Mouse (Mus musculus): ENCODE results near the gene Tmem132d. TPM values are rescaled to one million over a fixed set of nuclear protein-coding genes. Genes with fewer than 3 reads are reported as not detected.

Gene Tmem132d
- polyA plus RNA-seq, 1 experiment from 2014 or later, result 0.63 TPM

GRCm38 (mm10) chr5:128438078-128438477, 5.2 kb upstream of the Tmem132d start:
- Histone ChIP-seq H3K36me3 (no peaks in the 10 kb centered on the region), H3K9ac (no peak overlapping the region), H3K4me3 (no peak overlapping the region), H3K9me3 (no peaks in the 10 kb centered on the region), H3K4me2 (no peak overlapping the region), H3K4me1 (0 out of 2 replicates have a peak, but pooled peaks cover under 1% of the 10 kb centered on the region), H3K27me3 (peaks cover 78% of the 10 kb centered on the region), H3K27ac (no peak overlapping the region)
- 64% methylated on average over 16 of the region's 16 CpGs for WGBS
- no peak for ATAC-seq (ENCODE audit: insufficient number of reproducible peaks, low FRiP score, low TSS enrichment, low read depth)

GRCm38 (mm10) chr5:128436909-128437308, 4.0 kb upstream of the Tmem132d start:
- 13% methylated on average over 9 of the region's 9 CpGs for WGBS
- no peak overlapping the region for H3K9ac ChIP-seq
- peaks cover 79% of the 10 kb centered on the region for H3K27me3 ChIP-seq
- no peaks in the 10 kb centered on the region for H3K9me3 ChIP-seq
- H3K4me3 ChIP-seq, result no peak overlapping the region
- H3K36me3 ChIP-seq, result no peaks in the 10 kb centered on the region
- H3K27ac ChIP-seq, result no peak overlapping the region
- ATAC-seq (ENCODE audit: insufficient number of reproducible peaks, low FRiP score, low TSS enrichment, low read depth), result no peak
- peaks cover 10% of the 10 kb centered on the region for H3K4me1 ChIP-seq
- H3K4me2 ChIP-seq, result no peak overlapping the region

GRCm38 (mm10) chr5:128435683-128436082, 2.8 kb upstream of the Tmem132d start:
- 31% methylated on average over 5 of the region's 5 CpGs for WGBS
- H3K27ac ChIP-seq, result no peak overlapping the region
- ATAC-seq (ENCODE audit: insufficient number of reproducible peaks, low FRiP score, low TSS enrichment, low read depth), result no peak
- peaks cover 10% of the 10 kb centered on the region for H3K4me1 ChIP-seq
- H3K36me3 ChIP-seq, result no peaks in the 10 kb centered on the region
- H3K9me3 ChIP-seq, result no peaks in the 10 kb centered on the region
- H3K4me3 ChIP-seq, result no peak overlapping the region
- no peak overlapping the region for H3K9ac ChIP-seq
- no peak overlapping the region for H3K4me2 ChIP-seq
- peaks cover 84% of the 10 kb centered on the region for H3K27me3 ChIP-seq

- no peaks in the 10 kb centered on the region for H3K36me3 ChIP-seq
- no peak overlapping the region for H3K4me3 ChIP-seq
- ATAC-seq (ENCODE audit: insufficient number of reproducible peaks, low FRiP score, low TSS enrichment, low read depth), result no peak
- WGBS, result 48% methylated on average over 9 of the region's 9 CpGs
- H3K27me3 ChIP-seq, result peaks cover 88% of the 10 kb centered on the region
- H3K4me2 ChIP-seq, result no peak overlapping the region
- H3K9me3 ChIP-seq, result no peaks in the 10 kb centered on the region
- H3K9ac ChIP-seq, result no peak overlapping the region
- peaks cover 10% of the 10 kb centered on the region for H3K4me1 ChIP-seq
- H3K27ac ChIP-seq, result no peak overlapping the region
Measured at GRCm38 (mm10) chr5:128433786-128434185, 909 bp upstream of the Tmem132d start.

- peaks cover 10% of the 10 kb centered on the region for H3K4me1 ChIP-seq
- peak overlapping the region; percentile 39 for H3K4me3 ChIP-seq
- H3K27me3 ChIP-seq, result peaks cover 76% of the 10 kb centered on the region
- 2% methylated on average over 36 of the region's 37 CpGs for WGBS
- H3K9ac ChIP-seq, result no peak overlapping the region
- no peaks in the 10 kb centered on the region for H3K9me3 ChIP-seq
- peak overlapping the region; percentile 64 for H3K4me2 ChIP-seq
- H3K36me3 ChIP-seq, result no peaks in the 10 kb centered on the region
- H3K27ac ChIP-seq, result no peak overlapping the region
- ATAC-seq (ENCODE audit: insufficient number of reproducible peaks, low FRiP score, low TSS enrichment, low read depth), result no peak
Measured at GRCm38 (mm10) chr5:128432422-128432821, 455 bp downstream of the Tmem132d start.

GRCm38 (mm10) chr5:128424636-128425035, 8.2 kb downstream of the Tmem132d start:
- ATAC-seq (ENCODE audit: insufficient number of reproducible peaks, low FRiP score, low TSS enrichment, low read depth), result no peak
- H3K36me3 ChIP-seq, result no peaks in the 10 kb centered on the region
- peaks cover 4% of the 10 kb centered on the region; the same call in 1 of the 2 replicates for H3K27me3 ChIP-seq

GRCm38 (mm10) chr5:128424213-128424612, 8.7 kb downstream of the Tmem132d start:
- no peak for ATAC-seq (ENCODE audit: insufficient number of reproducible peaks, low FRiP score, low TSS enrichment, low read depth)

More at GRCm38 (mm10) chr5:128424636-128425035, 8.2 kb downstream of the Tmem132d start:
- Histone ChIP-seq H3K9me3 (0 out of 2 replicates have a peak, but pooled peaks cover 3% of the 10 kb centered on the region), H3K4me3 (no peak overlapping the region), H3K4me1 (no peaks in the 10 kb centered on the region), H3K9ac (no peak overlapping the region), H3K27ac (no peak overlapping the region), H3K4me2 (no peak overlapping the region)
- 71% methylated on average over 4 of the region's 4 CpGs for WGBS

GRCm38 (mm10) chr5:128422090-128422489, 10.8 kb downstream of the Tmem132d start:
- Histone ChIP-seq H3K4me3 (no peak overlapping the region), H3K4me2 (no peak overlapping the region), H3K9ac (no peak overlapping the region), H3K27me3 (no peaks in the 10 kb centered on the region), H3K4me1 (no peaks in the 10 kb centered on the region), H3K36me3 (no peaks in the 10 kb centered on the region), H3K27ac (no peak overlapping the region), H3K9me3 (0 out of 2 replicates have a peak, but pooled peaks cover 3% of the 10 kb centered on the region)
- ATAC-seq (ENCODE audit: insufficient number of reproducible peaks, low FRiP score, low TSS enrichment, low read depth), result no peak
- 95% methylated on average over 2 of the region's 2 CpGs for WGBS

More at GRCm38 (mm10) chr5:128424213-128424612, 8.7 kb downstream of the Tmem132d start:
- no peak overlapping the region for H3K9ac ChIP-seq
- H3K4me2 ChIP-seq, result no peak overlapping the region
- peaks cover 4% of the 10 kb centered on the region; the same call in 1 of the 2 replicates for H3K27me3 ChIP-seq
- 73% methylated on average over 2 of the region's 2 CpGs for whole genome bisulfite sequencing
- H3K27ac ChIP-seq, result no peak overlapping the region
- H3K4me3 ChIP-seq, result no peak overlapping the region
- no peaks in the 10 kb centered on the region for H3K4me1 ChIP-seq
- no peaks in the 10 kb centered on the region for H3K36me3 ChIP-seq
- 0 out of 2 replicates have a peak, but pooled peaks cover 3% of the 10 kb centered on the region for H3K9me3 ChIP-seq

GRCm38 (mm10) chr5:128418149-128418710, 14.6 kb downstream of the Tmem132d start:
- Histone ChIP-seq H3K27me3 (no peaks in the 10 kb centered on the region), H3K4me3 (no peak overlapping the region), H3K9me3 (0 out of 2 replicates have a peak, but pooled peaks cover 3% of the 10 kb centered on the region), H3K9ac (no peak overlapping the region), H3K4me1 (no peaks in the 10 kb centered on the region), H3K4me2 (no peak overlapping the region), H3K36me3 (no peaks in the 10 kb centered on the region), H3K27ac (no peak overlapping the region)
- no peak for ATAC-seq (ENCODE audit: insufficient number of reproducible peaks, low FRiP score, low TSS enrichment, low read depth)
- WGBS, result 61% methylated on average over 11 of the region's 11 CpGs

- no peak for ATAC-seq (ENCODE audit: insufficient number of reproducible peaks, low FRiP score, low TSS enrichment, low read depth)
- H3K36me3 ChIP-seq, result no peaks in the 10 kb centered on the region
- H3K27me3 ChIP-seq, result no peaks in the 10 kb centered on the region
- no peaks in the 10 kb centered on the region for H3K9me3 ChIP-seq
- no peak overlapping the region for H3K9ac ChIP-seq
- H3K27ac ChIP-seq, result no peak overlapping the region
- H3K4me3 ChIP-seq, result no peak overlapping the region
- WGBS, result 31% methylated on average over 8 of the region's 8 CpGs
- H3K4me1 ChIP-seq, result no peaks in the 10 kb centered on the region
- H3K4me2 ChIP-seq, result no peak overlapping the region
Measured at GRCm38 (mm10) chr5:128414056-128414455, 18.8 kb downstream of the Tmem132d start.

- Histone ChIP-seq H3K4me2 (no peak overlapping the region), H3K27me3 (no peaks in the 10 kb centered on the region), H3K27ac (no peak overlapping the region), H3K9me3 (no peaks in the 10 kb centered on the region), H3K4me1 (no peaks in the 10 kb centered on the region), H3K9ac (no peak overlapping the region), H3K4me3 (no peak overlapping the region), H3K36me3 (no peaks in the 10 kb centered on the region)
- 21% methylated on average over 6 of the region's 6 CpGs for WGBS
- no peak for ATAC-seq (ENCODE audit: insufficient number of reproducible peaks, low FRiP score, low TSS enrichment, low read depth)
Measured at GRCm38 (mm10) chr5:128412306-128412705, 20.6 kb downstream of the Tmem132d start.

GRCm38 (mm10) chr5:128407546-128407945, 25.3 kb downstream of the Tmem132d start:
- Histone ChIP-seq H3K36me3 (no peaks in the 10 kb centered on the region), H3K9ac (no peak overlapping the region), H3K27ac (no peak overlapping the region), H3K4me1 (no peaks in the 10 kb centered on the region), H3K4me2 (no peak overlapping the region), H3K4me3 (no peak overlapping the region), H3K27me3 (no peaks in the 10 kb centered on the region), H3K9me3 (0 out of 2 replicates have a peak, but pooled peaks cover 5% of the 10 kb centered on the region)
- WGBS, result 86% methylated on average over 9 of the region's 9 CpGs
- ATAC-seq (ENCODE audit: insufficient number of reproducible peaks, low FRiP score, low TSS enrichment, low read depth), result no peak
